Mouse (Mus musculus): Measurements from ENCODE around the gene Slc18a3. TPM values are rescaled to one million over a fixed set of nuclear protein-coding genes. Genes with fewer than 3 reads are reported as not detected.

Gene Slc18a3
- polyA plus RNA-seq, 1 experiment from 2014 or later, result 0.39 TPM

- no peak for ATAC-seq (ENCODE audit: insufficient number of reproducible peaks, low FRiP score, low TSS enrichment, low read depth)
- 84% methylated on average over 6 of the region's 6 CpGs for WGBS
- no peaks in the 10 kb centered on the region for H3K4me1 ChIP-seq
- no peaks in the 10 kb centered on the region for H3K36me3 ChIP-seq
- H3K27me3 ChIP-seq, result 0 out of 2 replicates have a peak, but pooled peaks cover 4% of the 10 kb centered on the region
- no peaks in the 10 kb centered on the region for H3K9me3 ChIP-seq (replicated peaks)
- no peak overlapping the region for H3K4me3 ChIP-seq (replicated peaks)
- no peak overlapping the region for H3K9ac ChIP-seq
- no peak overlapping the region for H3K4me2 ChIP-seq (replicated peaks)
- no peak overlapping the region for H3K27ac ChIP-seq (replicated peaks)
Measured at GRCm38 (mm10) chr14:32446989-32447388, 17.7 kb downstream of the Slc18a3 start.

GRCm38 (mm10) chr14:32443446-32443845 is 21.2 kb downstream of the Slc18a3 start:
- WGBS, result 8% methylated on average over 8 of the region's 8 CpGs
- H3K36me3 ChIP-seq, result no peaks in the 10 kb centered on the region
- H3K4me2 ChIP-seq (replicated peaks), result no peak overlapping the region
- ATAC-seq (ENCODE audit: insufficient number of reproducible peaks, low FRiP score, low TSS enrichment, low read depth), result no peak
- H3K4me3 ChIP-seq (replicated peaks), result no peak overlapping the region
- 0 out of 2 replicates have a peak, but pooled peaks cover 4% of the 10 kb centered on the region for H3K27me3 ChIP-seq
- H3K9me3 ChIP-seq (replicated peaks), result no peaks in the 10 kb centered on the region
- no peaks in the 10 kb centered on the region for H3K4me1 ChIP-seq
- no peak overlapping the region for H3K9ac ChIP-seq
- H3K27ac ChIP-seq (replicated peaks), result no peak overlapping the region

GRCm38 (mm10) chr14:32439744-32440143 is 24.9 kb downstream of the Slc18a3 start:
- ATAC-seq (ENCODE audit: insufficient number of reproducible peaks, low FRiP score, low TSS enrichment, low read depth), result peak; percentile 54; the same call in 1 of the 2 replicates
- Histone ChIP-seq H3K9ac (no peak overlapping the region), H3K4me1 (no peaks in the 10 kb centered on the region), H3K9me3 (replicated peaks) (no peaks in the 10 kb centered on the region), H3K27ac (replicated peaks) (no peak overlapping the region), H3K4me2 (replicated peaks) (no peak overlapping the region), H3K4me3 (replicated peaks) (no peak overlapping the region), H3K36me3 (no peaks in the 10 kb centered on the region), H3K27me3 (no peaks in the 10 kb centered on the region)
- 40% methylated on average over 3 of the region's 3 CpGs for WGBS

- H3K27ac ChIP-seq (replicated peaks), result no peak overlapping the region
- H3K4me1 ChIP-seq, result no peaks in the 10 kb centered on the region
- WGBS, result 69% methylated on average over 5 of the region's 5 CpGs
- H3K27me3 ChIP-seq, result no peaks in the 10 kb centered on the region
- H3K4me3 ChIP-seq (replicated peaks), result no peak overlapping the region
- no peak for ATAC-seq (ENCODE audit: insufficient number of reproducible peaks, low FRiP score, low TSS enrichment, low read depth)
- H3K9me3 ChIP-seq (replicated peaks), result no peaks in the 10 kb centered on the region
- H3K9ac ChIP-seq, result no peak overlapping the region
- no peaks in the 10 kb centered on the region for H3K36me3 ChIP-seq
- H3K4me2 ChIP-seq (replicated peaks), result no peak overlapping the region
Measured at GRCm38 (mm10) chr14:32439316-32439715, 25.3 kb downstream of the Slc18a3 start.

- no peaks in the 10 kb centered on the region for H3K4me1 ChIP-seq
- WGBS, result 24% methylated on average over 5 of the region's 5 CpGs
Measured at GRCm38 (mm10) chr14:32437352-32437793, 27.3 kb downstream of the Slc18a3 start.

GRCm38 (mm10) chr14:32429030-32429602 is 35.5 kb downstream of the Slc18a3 start:
- H3K4me1 ChIP-seq, result no peaks in the 10 kb centered on the region
- H3K4me3 ChIP-seq (replicated peaks), result no peak overlapping the region
- ATAC-seq (ENCODE audit: insufficient number of reproducible peaks, low FRiP score, low TSS enrichment, low read depth), result no peak
- no peak overlapping the region for H3K27ac ChIP-seq (replicated peaks)
- 53% methylated on average over 8 of the region's 8 CpGs for WGBS
- H3K4me2 ChIP-seq (replicated peaks), result no peak overlapping the region
- H3K36me3 ChIP-seq, result no peaks in the 10 kb centered on the region
- no peak overlapping the region for H3K9ac ChIP-seq
- H3K9me3 ChIP-seq (replicated peaks), result no peaks in the 10 kb centered on the region
- H3K27me3 ChIP-seq, result no peaks in the 10 kb centered on the region

More at GRCm38 (mm10) chr14:32437352-32437793, 27.3 kb downstream of the Slc18a3 start:
- no peak for ATAC-seq (ENCODE audit: insufficient number of reproducible peaks, low FRiP score, low TSS enrichment, low read depth)
- H3K9ac ChIP-seq, result no peak overlapping the region
- no peaks in the 10 kb centered on the region for H3K36me3 ChIP-seq
- no peaks in the 10 kb centered on the region for H3K27me3 ChIP-seq
- H3K4me3 ChIP-seq (replicated peaks), result no peak overlapping the region
- H3K4me2 ChIP-seq (replicated peaks), result no peak overlapping the region
- no peaks in the 10 kb centered on the region for H3K9me3 ChIP-seq (replicated peaks)
- no peak overlapping the region for H3K27ac ChIP-seq (replicated peaks)

GRCm38 (mm10) chr14:32423946-32424345 is 40.7 kb downstream of the Slc18a3 start:
- ATAC-seq (ENCODE audit: insufficient number of reproducible peaks, low FRiP score, low TSS enrichment, low read depth), result no peak
- WGBS, result 85% methylated on average over 7 of the region's 7 CpGs
- Histone ChIP-seq H3K27me3 (0 out of 2 replicates have a peak, but pooled peaks cover 4% of the 10 kb centered on the region), H3K27ac (replicated peaks) (no peak overlapping the region), H3K9me3 (replicated peaks) (no peaks in the 10 kb centered on the region), H3K4me3 (replicated peaks) (no peak overlapping the region), H3K4me1 (no peaks in the 10 kb centered on the region), H3K36me3 (no peaks in the 10 kb centered on the region), H3K4me2 (replicated peaks) (no peak overlapping the region), H3K9ac (no peak overlapping the region)

GRCm38 (mm10) chr14:32418747-32419146 is 45.9 kb downstream of the Slc18a3 start:
- Histone ChIP-seq H3K4me3 (replicated peaks) (no peak overlapping the region), H3K27ac (replicated peaks) (no peak overlapping the region), H3K36me3 (no peaks in the 10 kb centered on the region), H3K9ac (no peak overlapping the region), H3K9me3 (replicated peaks) (no peaks in the 10 kb centered on the region), H3K4me2 (replicated peaks) (no peak overlapping the region), H3K27me3 (0 out of 2 replicates have a peak, but pooled peaks cover 4% of the 10 kb centered on the region), H3K4me1 (no peaks in the 10 kb centered on the region)
- ATAC-seq (ENCODE audit: insufficient number of reproducible peaks, low FRiP score, low TSS enrichment, low read depth), result no peak
- 85% methylated on average over 11 of the region's 11 CpGs for WGBS

Other genes with a start within 250 kb of the Slc18a3 start
- 12.5 and 13.9 TPM in 2 replicates for gene Ogdhl, start 142.8 kb downstream of the Slc18a3 start, polyA plus RNA-seq (2015; fragmentation: Nextera tagmentation; extraction: Ambion mirVana)
- 2.8 and 4.4 TPM in 2 replicates for gene 1700024G13Rik, start 76.5 kb downstream of the Slc18a3 start, polyA plus RNA-seq (2015; fragmentation: Nextera tagmentation; extraction: Ambion mirVana)
- 0.05 TPM in 1 of 2 replicates, not detected in the other for gene Chat, start 1.1 kb upstream of the Slc18a3 start, polyA plus RNA-seq (2015; fragmentation: Nextera tagmentation; extraction: Ambion mirVana)
- gene Ercc6, start 48.7 kb upstream of the Slc18a3 start, polyA plus RNA-seq (2015; fragmentation: Nextera tagmentation; extraction: Ambion mirVana), result 17.8 and 23.0 TPM in 2 replicates
- 1.5 and 2.1 TPM in 2 replicates for gene Prrxl1, start 134.6 kb upstream of the Slc18a3 start, polyA plus RNA-seq (2015; fragmentation: Nextera tagmentation; extraction: Ambion mirVana)
- gene 3425401B19Rik, start 220.4 kb upstream of the Slc18a3 start, polyA plus RNA-seq (2015; fragmentation: Nextera tagmentation; extraction: Ambion mirVana), result 2.1 and 3.7 TPM in 2 replicates

All from embryonic facial prominence, embryonic 15.5 days (tissue).